Mouse (Mus musculus) C2C12 (cell line): ENCODE measurements around the gene Pop5.

Experiments used
- CTCF ChIP-seq: IDR thresholded peaks from one replicate; pipeline ENCODE4 v1.5.1; 2011; ENCODE audit not compliant: control insufficient read depth, insufficient read depth, insufficient read length
- MAX ChIP-seq: IDR thresholded peaks from one replicate; pipeline ENCODE4 v1.6.1; 2011; ENCODE audit warnings: mild to moderate bottlenecking, control low read depth
- USF1 ChIP-seq: IDR thresholded peaks from one replicate; pipeline ENCODE4 v1.6.1; 2011; ENCODE audit warnings: low read depth, mild to moderate bottlenecking, control low read depth, moderate library complexity

DNA sequence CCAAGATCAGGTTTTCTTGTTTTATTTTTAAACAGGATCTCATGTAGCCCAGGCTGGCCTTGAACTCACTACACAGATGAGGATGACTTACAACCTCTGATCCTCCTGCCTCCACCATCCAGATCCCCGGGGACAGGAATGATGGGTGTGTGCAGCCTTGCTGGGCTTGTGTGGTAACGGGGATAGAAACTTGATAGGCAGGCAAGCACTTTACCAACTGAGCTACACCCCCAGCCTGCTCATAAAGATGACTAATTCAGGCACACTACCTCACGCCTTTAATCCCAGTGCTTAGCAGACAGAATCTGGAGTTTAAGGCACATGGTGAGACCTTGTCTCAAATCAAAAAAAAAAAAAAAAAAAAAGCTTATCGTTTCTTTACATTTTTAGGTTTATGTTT is 22.8 kb upstream of the Pop5 start:
- TF ChIP-seq USF1, result no peak
- no peak for TF ChIP-seq CTCF
- no peak for TF ChIP-seq MAX
